Mouse (Mus musculus) kidney, adult 18-20 months (tissue): ENCODE data around the gene Xrcc5.

Experiments
- DNase-seq: peaks from one replicate; pipeline ENCODE4 v3.0.0; 2021

The Xrcc5 gene

GRCm38 (mm10) chr1:72316409-72316808 is 9.2 kb downstream of the Xrcc5 start:
- DNase-seq, result no peak

- DNase-seq, result no peak
Observed at GRCm38 (mm10) chr1:72316901-72317300, 9.7 kb downstream of the Xrcc5 start.

- no peak for DNase-seq
Observed at GRCm38 (mm10) chr1:72320759-72321158, 13.5 kb downstream of the Xrcc5 start.

DNA sequence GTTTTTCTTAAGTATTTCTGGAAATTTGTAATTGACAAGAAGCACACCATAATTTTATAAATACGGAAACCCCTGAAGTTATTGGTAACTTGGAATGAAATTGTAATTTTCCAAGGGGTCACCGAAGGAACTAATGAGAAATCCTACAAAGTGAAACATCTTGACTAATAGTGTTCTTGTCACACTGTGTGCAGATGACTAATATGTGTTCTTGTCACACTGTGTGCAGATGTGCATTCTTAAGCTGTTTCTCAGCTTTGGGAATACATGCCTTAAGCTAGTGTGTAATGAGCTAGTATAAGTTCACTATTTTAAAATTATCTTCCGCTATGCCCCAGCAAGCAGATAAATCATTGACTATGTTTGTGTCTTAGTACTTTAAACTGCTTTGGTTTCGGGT is 16.0 kb downstream of the Xrcc5 start:
- no peak for DNase-seq

DNA sequence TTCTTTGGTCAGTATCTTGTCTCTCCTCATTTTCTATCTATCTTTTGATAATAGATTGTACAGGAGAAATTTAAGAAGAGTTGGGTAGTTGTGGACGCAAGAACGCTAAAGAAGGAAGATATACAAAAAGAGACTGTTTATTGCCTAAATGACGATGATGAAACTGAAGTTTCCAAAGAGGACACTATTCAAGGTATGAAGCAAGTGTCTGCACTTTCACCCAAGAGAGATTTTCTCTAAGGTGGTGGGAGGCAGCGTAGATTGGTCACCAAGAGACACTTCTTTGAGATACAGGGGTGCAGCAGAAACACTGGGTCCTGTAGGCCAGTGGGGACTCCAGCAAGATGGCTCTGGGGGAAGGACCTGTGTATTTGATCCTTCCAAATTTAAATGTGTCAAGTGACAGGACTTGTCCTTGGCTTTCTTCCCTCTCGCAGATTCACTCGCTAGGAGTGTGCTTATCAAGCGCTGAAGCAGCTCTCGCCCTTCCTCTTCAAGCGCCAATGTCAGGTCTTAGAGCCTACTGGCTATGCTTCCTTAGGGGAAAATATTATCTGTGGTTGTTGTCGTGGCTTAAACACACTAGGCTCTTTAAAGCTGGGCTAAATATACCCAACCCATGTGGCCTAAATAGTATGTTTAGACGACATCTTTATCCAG is 19.1 kb downstream of the Xrcc5 start:
- no peak for DNase-seq

- DNase-seq, result no peak
Observed at GRCm38 (mm10) chr1:72334807-72335206, 27.6 kb downstream of the Xrcc5 start.

DNA sequence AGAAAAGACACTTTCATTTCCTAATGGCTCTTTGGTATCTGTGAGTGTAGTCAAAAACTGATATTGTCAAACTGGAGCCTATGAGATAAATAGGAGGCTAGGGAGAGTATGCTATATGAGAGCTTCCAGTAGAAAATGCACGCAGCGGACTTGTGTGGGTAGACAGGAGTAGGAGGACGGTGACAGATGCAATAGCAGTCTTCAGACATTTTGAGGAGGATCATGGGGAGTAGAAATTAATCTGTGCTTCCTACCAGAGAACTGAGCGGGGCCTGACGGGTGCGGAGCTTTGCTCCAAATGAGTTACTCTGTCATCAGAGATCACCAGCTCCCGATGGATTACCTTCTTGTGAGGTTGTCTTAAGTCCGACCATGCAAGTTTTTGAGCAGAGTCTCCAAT is 29.6 kb downstream of the Xrcc5 start:
- no peak for DNase-seq

GRCm38 (mm10) chr1:72338341-72338740 is 31.1 kb downstream of the Xrcc5 start:
- DNase-seq, result peak; percentile 9

- DNase-seq, result no peak
Observed at GRCm38 (mm10) chr1:72347873-72348272, 40.7 kb downstream of the Xrcc5 start.

DNA sequence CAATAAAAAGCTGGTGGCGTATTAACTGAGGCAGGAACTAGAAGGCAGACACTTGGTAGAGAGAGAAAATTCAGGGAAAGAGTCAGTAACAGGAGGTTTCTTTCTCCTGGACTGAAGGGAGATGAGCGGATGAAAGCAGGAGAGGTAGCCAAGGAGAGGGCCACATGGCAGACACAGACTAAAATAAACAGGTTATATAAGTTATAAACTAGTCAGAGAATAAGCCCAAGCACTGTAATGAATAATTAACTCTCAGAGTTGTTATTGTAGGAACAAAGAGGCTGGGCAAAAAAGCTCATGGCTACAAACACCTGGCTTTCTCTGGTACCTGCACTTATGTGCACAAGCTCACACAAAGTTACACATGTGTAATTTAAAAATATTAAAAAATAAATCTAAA is 47.6 kb downstream of the Xrcc5 start:
- peak; percentile 11 for DNase-seq

- DNase-seq, result no peak
Observed at GRCm38 (mm10) chr1:72358216-72358615, 51.0 kb downstream of the Xrcc5 start.

DNA sequence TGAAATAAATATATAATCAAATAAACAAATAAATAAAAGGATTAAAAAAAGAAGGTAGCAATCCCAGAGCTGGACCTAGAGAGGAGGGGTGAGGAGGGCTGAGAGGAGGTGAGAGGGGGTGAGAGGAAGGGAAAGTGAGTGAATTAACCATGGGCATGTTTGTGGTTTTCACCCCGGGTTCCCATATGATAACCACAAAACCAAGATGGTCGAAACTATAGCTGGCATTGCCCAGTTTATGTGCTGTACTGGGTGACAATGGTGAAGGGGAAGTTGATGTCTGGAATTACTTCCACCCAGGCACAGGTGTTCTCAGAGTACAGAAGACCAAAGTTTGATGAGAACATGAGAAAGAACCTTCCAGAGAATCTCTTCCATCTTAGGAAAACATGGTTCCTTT is 52.2 kb downstream of the Xrcc5 start:
- no peak for DNase-seq

DNA sequence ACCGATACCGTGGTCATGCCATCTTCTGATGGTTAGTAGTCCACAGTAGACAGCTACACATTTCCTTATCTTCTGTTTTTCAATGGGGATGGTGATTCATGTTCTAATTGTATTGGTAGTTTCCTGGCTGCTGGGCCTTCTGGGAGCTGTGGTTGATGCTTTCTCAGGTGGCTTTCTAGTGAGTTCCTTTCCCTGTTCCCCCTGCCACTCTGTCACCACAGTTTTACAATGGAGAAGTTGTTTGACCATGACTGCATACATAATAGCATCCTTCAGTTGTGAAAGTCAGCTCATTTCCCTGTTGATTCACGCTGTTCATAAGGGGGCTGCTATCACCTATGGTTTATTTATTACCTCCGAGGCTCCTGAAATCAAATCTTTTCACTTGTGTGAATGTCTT is 53.6 kb downstream of the Xrcc5 start:
- DNase-seq, result no peak

DNA sequence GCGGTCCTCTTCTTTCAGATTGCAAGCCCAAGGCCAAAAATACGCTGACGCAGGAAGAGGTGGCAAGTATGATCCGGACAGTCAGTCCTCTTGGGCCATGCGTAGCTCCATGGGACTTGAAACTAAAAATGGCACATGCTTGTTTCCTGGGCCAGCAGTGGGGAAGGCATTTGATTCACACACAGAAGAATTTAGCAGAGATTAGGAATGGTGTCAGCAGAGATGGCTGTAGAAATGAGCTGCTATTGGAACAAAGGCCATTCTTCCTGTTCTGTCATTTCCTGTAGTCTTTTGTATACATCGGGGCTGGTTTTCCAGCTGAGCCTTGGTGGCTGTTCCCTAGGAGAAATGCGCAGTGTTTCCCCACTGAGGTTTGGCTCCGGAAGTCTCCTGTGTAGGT is 57.4 kb downstream of the Xrcc5 start:
- DNase-seq, result no peak

DNA sequence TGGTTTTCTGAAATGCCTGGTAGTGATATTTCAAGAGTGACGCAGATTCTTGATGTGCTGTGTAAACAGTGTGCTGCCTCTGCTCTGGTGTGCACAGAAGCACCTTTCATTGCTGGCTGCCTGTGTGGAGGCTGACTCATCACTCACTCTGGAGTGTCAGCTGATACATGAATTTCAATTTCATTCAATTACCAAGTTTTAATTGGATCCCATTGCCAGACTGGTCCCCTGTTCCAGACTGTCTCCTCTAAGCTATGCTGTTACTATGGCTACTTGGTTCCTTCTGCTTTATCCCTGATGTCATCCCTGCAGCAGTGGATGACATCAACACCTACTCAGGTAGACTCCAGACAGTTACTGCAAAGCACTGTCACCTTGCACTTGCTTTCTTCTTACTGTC is 65.3 kb downstream of the Xrcc5 start:
- DNase-seq, result no peak

GRCm38 (mm10) chr1:72372913-72373312 is 65.7 kb downstream of the Xrcc5 start:
- no peak for DNase-seq

- DNase-seq, result no peak
Observed at GRCm38 (mm10) chr1:72373648-72374047, 66.4 kb downstream of the Xrcc5 start.

GRCm38 (mm10) chr1:72374049-72374448 is 66.8 kb downstream of the Xrcc5 start:
- no peak for DNase-seq

- no peak for DNase-seq
Observed at GRCm38 (mm10) chr1:72378151-72378550, 70.9 kb downstream of the Xrcc5 start.

GRCm38 (mm10) chr1:72379752-72380353 is 72.6 kb downstream of the Xrcc5 start:
- DNase-seq, result no peak

GRCm38 (mm10) chr1:72380544-72380943 is 73.3 kb downstream of the Xrcc5 start:
- DNase-seq, result no peak

- DNase-seq, result no peak
Observed at GRCm38 (mm10) chr1:72383056-72383455, 75.8 kb downstream of the Xrcc5 start.

GRCm38 (mm10) chr1:72383651-72384050 is 76.4 kb downstream of the Xrcc5 start:
- no peak for DNase-seq

- no peak for DNase-seq
Observed at GRCm38 (mm10) chr1:72390420-72390819, 83.2 kb downstream of the Xrcc5 start.
